Mouse (Mus musculus) midbrain, postnatal 0 days (tissue): Measurements from ENCODE around the gene Far2. TPM values are rescaled to one million over a fixed set of nuclear protein-coding genes. Genes with fewer than 3 reads are reported as not detected.

Experiments used
- ATAC-seq: fragments of 200-750 bp; cut with Nextera tagmentation; 2 replicates; pipeline ENCODE4 v1.8.0; 2017; ENCODE audit warnings: moderate number of reproducible peaks, mild to moderate bottlenecking, moderate TSS enrichment, moderate library complexity; ENCODE audit not compliant: low FRiP score
- DNase-seq: peaks from one replicate; pipeline ENCODE4 v3.0.0-alpha.2; 2015; ENCODE audit warnings: low spot score
- H3K27ac ChIP-seq: fragments of 300-500 bp; sonication (generic); 2 replicates; pipeline ENCODE4 v1.5.1; 2014; ENCODE audit warnings: low read depth, mild to moderate bottlenecking, low read length, mixed read lengths
- H3K27me3 ChIP-seq: fragments of 300-500 bp; sonication (generic); 2 replicates; pipeline ENCODE4 v1.6.1; 2014; ENCODE audit warnings: low read length, control low read depth, mixed read lengths; ENCODE audit not compliant: insufficient read depth
- H3K36me3 ChIP-seq: fragments of 300-500 bp; sonication (generic); 2 replicates; pipeline ENCODE4 v1.6.1; 2014; ENCODE audit warnings: low read length, control low read depth, mixed read lengths; ENCODE audit not compliant: insufficient read depth
- H3K4me1 ChIP-seq: fragments of 300-500 bp; sonication (generic); 2 replicates; pipeline ENCODE4 v1.6.1; 2014; ENCODE audit warnings: mild to moderate bottlenecking, control low read depth, antibody characterized with exemption, low read length, mixed read lengths; ENCODE audit not compliant: insufficient read depth
- H3K4me2 ChIP-seq: fragments of 300-500 bp; sonication (generic); 2 replicates; pipeline ENCODE4 v1.6.1; 2014; ENCODE audit warnings: low read depth, mild to moderate bottlenecking, low read length, mixed read lengths; ENCODE audit not compliant: poor library complexity, severe bottlenecking
- H3K4me3 ChIP-seq: fragments of 300-500 bp; sonication (generic); 2 replicates; pipeline ENCODE4 v1.5.1; 2014; ENCODE audit warnings: low read depth, mild to moderate bottlenecking, low read length, moderate library complexity
- H3K9ac ChIP-seq: fragments of 300-500 bp; sonication (generic); replicated peaks from 2 replicates; pipeline ENCODE4 v1.6.1; 2014; ENCODE audit warnings: mild to moderate bottlenecking, low read length, moderate library complexity, mixed read lengths; ENCODE audit not compliant: poor library complexity, severe bottlenecking
- H3K9me3 ChIP-seq: fragments of 300-500 bp; sonication (generic); 2 replicates; pipeline ENCODE4 v1.6.1; 2016; ENCODE audit warnings: low read length, control low read depth
- CTCF ChIP-seq: IDR thresholded peaks from 2 replicates; pipeline ENCODE4 v1.5.1; 2016; ENCODE audit warnings: antibody characterized with exemption, mild to moderate bottlenecking
- WGBS: fragments of 180-500 bp; shearing (Covaris S2); extraction: QIAGEN DNeasy Blood & Tissue Kit; methylation state at CpG from one replicate; pipeline ENCODE4 v1.1.7; 2014; 5-methylcytosine and 5-hydroxymethylcytosine counted together
- polyA plus RNA-seq: library from polyadenylated mRNA; unstranded; fragments of >200 nt; fragmentation: Nextera tagmentation; extraction: Ambion mirVana; gene quantifications from 2 replicates; pipeline ENCODE4 v1.2.1, GENCODE M21; 2015
- total RNA-seq: library from RNA; depleted of rRNA; stranded (reverse); fragments of >200 nt; gene quantifications from 2 replicates; pipeline ENCODE4 v1.2.3, GENCODE M21; 2014

The Far2 gene
- total and polyA plus RNA-seq, 2 experiments from 2014 or later: 34.9 to 40.2 TPM

DNA sequence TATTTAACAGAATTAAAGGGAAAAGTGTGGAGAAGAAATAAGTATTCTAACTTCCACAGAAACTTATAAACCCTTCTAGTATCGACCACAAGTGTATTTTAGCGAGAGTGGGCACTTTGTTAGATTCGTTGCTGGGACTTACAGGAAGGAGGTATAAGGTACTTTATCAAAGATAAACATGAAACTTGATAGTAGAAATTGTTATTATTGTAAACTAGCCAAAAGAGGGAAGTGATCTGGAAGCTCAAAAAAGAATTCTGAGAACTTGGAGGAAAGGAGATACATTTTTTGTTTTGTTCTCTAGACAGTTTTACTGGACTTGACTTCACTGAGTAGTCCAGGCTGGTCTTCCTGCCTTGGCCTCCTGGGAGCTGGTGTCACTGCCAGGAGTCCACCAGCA is 125.8 kb downstream of the Far2 start:
- no peak overlapping the region for H3K4me3 ChIP-seq
- TF ChIP-seq CTCF: no peak
- 91% methylated on average over 3 of the region's 3 CpGs for WGBS
- DNase-seq (no peak), ATAC-seq (no peak)
- no peak overlapping the region for H3K27ac ChIP-seq
- H3K36me3 ChIP-seq: peaks cover 7% of the 10 kb centered on the region; the same call in 1 of the 2 replicates
- no peaks in the 10 kb centered on the region for H3K9me3 ChIP-seq
- H3K4me1 ChIP-seq: no peaks in the 10 kb centered on the region
- no peak overlapping the region for H3K4me2 ChIP-seq
- no peaks in the 10 kb centered on the region for H3K27me3 ChIP-seq
- no peak overlapping the region for H3K9ac ChIP-seq

DNA sequence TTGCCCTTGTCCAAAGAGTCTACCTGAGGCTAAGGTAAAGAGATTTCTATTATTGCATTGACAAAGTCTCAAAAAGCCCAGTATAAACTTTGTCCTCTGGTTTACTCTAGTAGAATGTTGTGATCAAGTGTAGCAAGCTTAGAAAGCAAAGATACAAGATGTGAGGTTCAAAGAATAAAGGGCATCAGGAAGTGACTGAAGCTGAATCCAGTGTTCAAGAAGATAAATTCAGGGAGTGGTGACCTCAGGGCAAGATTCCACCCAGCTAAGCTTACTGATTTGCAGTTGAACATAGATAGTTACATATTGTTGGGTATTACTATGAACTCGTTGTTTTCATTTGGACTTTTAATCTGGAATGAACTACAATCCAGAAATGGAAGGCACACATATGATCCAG is 138.6 kb downstream of the Far2 start:
- ATAC-seq (no peak), DNase-seq (no peak)
- Histone ChIP-seq H3K27me3 (no peaks in the 10 kb centered on the region), H3K4me1 (no peaks in the 10 kb centered on the region), H3K4me3 (no peak overlapping the region), H3K27ac (no peak overlapping the region), H3K4me2 (no peak overlapping the region), H3K9ac (no peak overlapping the region), H3K9me3 (no peaks in the 10 kb centered on the region), H3K36me3 (peaks cover 46% of the 10 kb centered on the region)
- 87% methylated on average over 1 of the region's 1 CpGs for WGBS
- TF ChIP-seq CTCF: no peak

DNA sequence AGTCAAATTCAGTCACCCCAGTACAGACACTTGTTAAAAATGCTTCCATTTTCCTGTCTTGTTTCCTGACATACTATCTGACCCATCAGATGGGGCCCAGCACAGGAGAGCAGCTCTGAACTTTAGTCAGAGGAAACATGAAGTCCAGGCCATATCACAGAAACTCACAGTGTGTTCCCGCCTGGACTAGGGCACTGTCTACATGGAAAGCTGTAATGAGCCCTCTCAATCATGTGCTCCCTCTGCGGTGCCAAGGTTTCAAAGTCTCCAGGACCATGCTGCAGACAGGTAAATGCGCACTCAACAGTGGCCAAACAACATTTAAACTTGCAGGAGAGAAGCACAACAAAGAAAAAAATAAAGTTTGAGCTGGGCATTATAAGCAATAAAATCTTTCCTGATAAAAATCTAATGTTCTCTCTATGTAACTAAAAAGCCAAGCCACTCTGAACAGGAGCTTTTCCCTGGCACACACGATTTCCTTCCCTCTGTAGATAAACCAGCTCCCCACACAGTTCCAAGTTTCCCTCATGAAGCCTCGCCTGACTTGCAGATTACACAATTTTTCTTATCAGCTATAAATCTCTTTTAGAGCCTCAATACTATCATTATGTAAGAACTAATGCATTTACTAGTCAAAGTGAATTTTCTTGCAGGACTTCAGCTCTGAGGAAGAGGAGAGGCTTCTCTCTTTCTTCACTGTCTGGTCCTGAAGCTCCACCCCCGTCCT is 147.1 kb downstream of the Far2 start:
- Histone ChIP-seq H3K4me3 (no peak overlapping the region), H3K27me3 (no peaks in the 10 kb centered on the region), H3K4me2 (no peak overlapping the region), H3K9me3 (no peaks in the 10 kb centered on the region), H3K9ac (no peak overlapping the region), H3K4me1 (no peaks in the 10 kb centered on the region), H3K27ac (no peak overlapping the region), H3K36me3 (peaks cover 34% of the 10 kb centered on the region)
- DNase-seq (no peak), ATAC-seq (no peak)
- WGBS: 93% methylated on average over 6 of the region's 6 CpGs
- no peak for TF ChIP-seq CTCF

DNA sequence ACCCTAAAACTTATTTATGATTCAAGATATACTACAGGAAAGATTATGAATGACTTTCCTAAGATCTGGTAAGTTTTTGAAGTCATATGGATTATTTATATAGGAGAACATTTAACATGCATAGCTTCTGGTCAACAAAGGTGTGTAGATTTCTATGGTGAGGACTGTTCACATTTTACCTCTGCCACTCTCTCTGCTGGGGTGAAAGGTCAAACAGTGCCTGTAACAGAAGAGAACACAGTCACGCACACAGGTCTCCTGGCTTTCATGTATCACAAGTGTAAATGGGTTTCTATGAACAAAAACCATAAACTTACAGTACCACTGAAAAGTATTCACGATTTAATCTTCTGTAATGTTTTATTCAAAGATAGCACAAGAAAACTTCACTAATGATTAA is 152.1 kb downstream of the Far2 start:
- DNase-seq (no peak), ATAC-seq (no peak)
- Histone ChIP-seq H3K9me3 (no peaks in the 10 kb centered on the region), H3K4me1 (no peaks in the 10 kb centered on the region), H3K27me3 (no peaks in the 10 kb centered on the region), H3K27ac (no peak overlapping the region), H3K4me3 (no peak overlapping the region), H3K9ac (no peak overlapping the region), H3K36me3 (peaks cover 44% of the 10 kb centered on the region), H3K4me2 (no peak overlapping the region)
- no peak for TF ChIP-seq CTCF
- WGBS: 95% methylated on average over 2 of the region's 2 CpGs

DNA sequence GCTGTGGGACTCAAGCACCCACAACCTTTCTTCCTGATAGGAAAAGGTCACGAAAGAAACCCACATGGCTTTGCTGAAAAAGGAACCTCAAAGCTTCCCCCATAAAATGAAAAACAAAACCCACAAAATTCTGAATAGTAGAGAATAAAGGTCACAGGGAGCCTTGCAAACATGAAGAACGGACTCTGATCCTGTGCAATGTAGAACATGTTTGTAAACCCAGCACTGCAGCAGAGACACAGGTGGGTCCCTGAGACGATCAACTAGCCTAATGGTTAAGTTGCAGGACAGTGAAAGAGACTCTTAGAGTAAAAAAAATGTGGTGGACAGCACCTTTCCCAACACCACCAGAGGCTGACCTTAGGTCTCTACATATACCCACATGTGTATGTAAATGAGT is 152.7 kb downstream of the Far2 start:
- DNase-seq (no peak), ATAC-seq (no peak)
- no peaks in the 10 kb centered on the region for H3K27me3 ChIP-seq
- H3K9me3 ChIP-seq: no peaks in the 10 kb centered on the region
- no peak overlapping the region for H3K4me2 ChIP-seq
- H3K9ac ChIP-seq: no peak overlapping the region
- no peak overlapping the region for H3K4me3 ChIP-seq
- 96% methylated on average over 3 of the region's 3 CpGs for WGBS
- TF ChIP-seq CTCF: no peak
- no peaks in the 10 kb centered on the region for H3K4me1 ChIP-seq
- no peak overlapping the region for H3K27ac ChIP-seq
- peaks cover 40% of the 10 kb centered on the region for H3K36me3 ChIP-seq

DNA sequence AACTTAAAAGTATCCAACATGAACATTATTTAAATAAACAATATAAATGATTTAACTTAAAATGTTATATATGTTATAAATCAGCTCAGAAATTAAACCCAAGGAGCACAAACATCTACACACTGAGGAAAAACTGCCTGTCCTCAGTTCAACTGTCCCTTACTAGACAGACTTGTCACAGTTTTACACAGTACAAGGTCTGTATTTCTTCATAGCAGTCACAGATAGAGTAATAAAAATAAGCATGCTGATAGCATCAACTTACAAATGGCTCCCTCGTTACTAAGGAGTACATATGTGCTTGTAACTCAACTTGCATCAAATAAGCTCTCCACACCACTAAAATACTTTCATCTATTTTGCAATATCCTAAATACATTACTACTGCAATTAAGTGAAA is 158.1 kb downstream of the Far2 start:
- Histone ChIP-seq H3K4me2 (no peak overlapping the region), H3K36me3 (peaks cover 20% of the 10 kb centered on the region), H3K9me3 (no peaks in the 10 kb centered on the region), H3K9ac (no peak overlapping the region), H3K4me3 (no peak overlapping the region), H3K27me3 (no peaks in the 10 kb centered on the region), H3K27ac (no peak overlapping the region), H3K4me1 (no peaks in the 10 kb centered on the region)
- no peak for ATAC-seq
- WGBS: 88% methylated on average over 1 of the region's 1 CpGs
- DNase-seq: no peak
- no peak for TF ChIP-seq CTCF
